Mouse (Mus musculus) embryonic facial prominence, embryonic 10.5 days (tissue): ENCODE data around the gene Gin1. TPM values are rescaled to one million over a fixed set of nuclear protein-coding genes. Genes with fewer than 3 reads are reported as not detected.

Source experiments
- polyA plus RNA-seq: library from polyadenylated mRNA; unstranded; fragments of >200 nt; fragmentation: Nextera tagmentation; extraction: Ambion mirVana; gene quantifications from 2 replicates; pipeline ENCODE4 v1.2.1, GENCODE M21; 2016

Gin1 gene
- polyA plus RNA-seq, 1 experiment from 2014 or later, result 17.4 TPM

Other genes starting within 250 kb of the Gin1 start
- 17.3 and 19.4 TPM in 2 replicates for gene D1Ertd622e, start 108.1 kb upstream of the Gin1 start, polyA plus RNA-seq
- gene Ppip5k2, start 239 bp downstream of the Gin1 start, polyA plus RNA-seq, result 56.0 and 56.7 TPM in 2 replicates